Mouse (Mus musculus): ENCODE measurements at regions not wholly inside any gene's neighbourhood (a gene's known extent, or its start where the extent isn't known, plus 50 kb on each side); places are given as distances from the start of the nearest gene placed in this dataset.

- no peak overlapping the region for H3K4me3 ChIP-seq
- no peaks in the 10 kb centered on the region for H3K27me3 ChIP-seq
- no peak overlapping the region for H3K27ac ChIP-seq
- no peak for ATAC-seq (ENCODE audit: insufficient number of reproducible peaks, insufficient read depth, low FRiP score, low TSS enrichment)
- H3K9me3 ChIP-seq: no peaks in the 10 kb centered on the region
- no peaks in the 10 kb centered on the region for H3K36me3 ChIP-seq
- no peaks in the 10 kb centered on the region for H3K4me1 ChIP-seq
- no peak overlapping the region for H3K9ac ChIP-seq
- 56% methylated on average over 15 of the region's 15 CpGs for WGBS
- H3K4me2 ChIP-seq (replicated peaks): no peak overlapping the region
Observed at GRCm38 (mm10) chr8:64412488-64413188, 206.6 kb upstream of the Tll1 start.

- Histone ChIP-seq H3K27me3 (no peaks in the 10 kb centered on the region), H3K4me2 (replicated peaks) (no peak overlapping the region), H3K27ac (no peak overlapping the region), H3K36me3 (no peaks in the 10 kb centered on the region), H3K4me3 (no peak overlapping the region), H3K9me3 (no peaks in the 10 kb centered on the region), H3K4me1 (0 out of 2 replicates have a peak, but pooled peaks cover 5% of the 10 kb centered on the region), H3K9ac (no peak overlapping the region)
- 22% methylated on average over 9 of the region's 9 CpGs for WGBS
- ATAC-seq (ENCODE audit: insufficient number of reproducible peaks, insufficient read depth, low FRiP score, low TSS enrichment): no peak; the same call in 1 of the 2 replicates
Observed at GRCm38 (mm10) chr8:64406775-64407490, 200.9 kb upstream of the Tll1 start.

- H3K9me3 ChIP-seq: no peaks in the 10 kb centered on the region
- H3K9ac ChIP-seq: no peak overlapping the region
- no peak overlapping the region for H3K27ac ChIP-seq
- no peak overlapping the region for H3K4me2 ChIP-seq (replicated peaks)
- H3K27me3 ChIP-seq: no peaks in the 10 kb centered on the region
- ATAC-seq (ENCODE audit: insufficient number of reproducible peaks, insufficient read depth, low FRiP score, low TSS enrichment): no peak
- no peaks in the 10 kb centered on the region for H3K4me1 ChIP-seq
- WGBS: 60% methylated on average over 3 of the region's 3 CpGs
- no peak overlapping the region for H3K4me3 ChIP-seq
- no peaks in the 10 kb centered on the region for H3K36me3 ChIP-seq
Observed at GRCm38 (mm10) chr8:64399554-64399953, 193.5 kb upstream of the Tll1 start.

GRCm38 (mm10) chr8:64397876-64398275 lies 191.8 kb upstream of the Tll1 start:
- no peaks in the 10 kb centered on the region for H3K4me1 ChIP-seq
- H3K27me3 ChIP-seq: no peaks in the 10 kb centered on the region
- no peaks in the 10 kb centered on the region for H3K36me3 ChIP-seq
- 47% methylated on average over 4 of the region's 4 CpGs for WGBS
- no peak overlapping the region for H3K4me3 ChIP-seq
- ATAC-seq (ENCODE audit: insufficient number of reproducible peaks, insufficient read depth, low FRiP score, low TSS enrichment): no peak
- H3K9ac ChIP-seq: no peak overlapping the region
- no peak overlapping the region for H3K27ac ChIP-seq
- no peak overlapping the region for H3K4me2 ChIP-seq (replicated peaks)
- no peaks in the 10 kb centered on the region for H3K9me3 ChIP-seq

GRCm38 (mm10) chr8:64395816-64396215 lies 189.7 kb upstream of the Tll1 start:
- Histone ChIP-seq H3K27me3 (no peaks in the 10 kb centered on the region), H3K4me2 (replicated peaks) (no peak overlapping the region), H3K36me3 (no peaks in the 10 kb centered on the region), H3K4me3 (no peak overlapping the region), H3K9me3 (no peaks in the 10 kb centered on the region), H3K9ac (no peak overlapping the region), H3K4me1 (no peaks in the 10 kb centered on the region), H3K27ac (no peak overlapping the region)
- WGBS: 92% methylated on average over 5 of the region's 5 CpGs
- no peak for ATAC-seq (ENCODE audit: insufficient number of reproducible peaks, insufficient read depth, low FRiP score, low TSS enrichment)

GRCm38 (mm10) chr8:64389488-64389887 lies 183.4 kb upstream of the Tll1 start:
- Histone ChIP-seq H3K27ac (no peak overlapping the region), H3K9ac (no peak overlapping the region), H3K36me3 (no peaks in the 10 kb centered on the region), H3K4me2 (replicated peaks) (no peak overlapping the region), H3K4me3 (no peak overlapping the region), H3K4me1 (no peaks in the 10 kb centered on the region), H3K27me3 (no peaks in the 10 kb centered on the region), H3K9me3 (no peaks in the 10 kb centered on the region)
- WGBS: 54% methylated on average over 5 of the region's 5 CpGs
- no peak for ATAC-seq (ENCODE audit: insufficient number of reproducible peaks, insufficient read depth, low FRiP score, low TSS enrichment)

GRCm38 (mm10) chr8:64388299-64388698 lies 182.2 kb upstream of the Tll1 start:
- WGBS: 92% methylated on average over 2 of the region's 2 CpGs
- H3K4me2 ChIP-seq (replicated peaks): no peak overlapping the region
- no peaks in the 10 kb centered on the region for H3K9me3 ChIP-seq
- no peak overlapping the region for H3K27ac ChIP-seq
- H3K4me1 ChIP-seq: no peaks in the 10 kb centered on the region
- H3K27me3 ChIP-seq: no peaks in the 10 kb centered on the region
- H3K4me3 ChIP-seq: no peak overlapping the region
- H3K36me3 ChIP-seq: no peaks in the 10 kb centered on the region
- no peak overlapping the region for H3K9ac ChIP-seq
- no peak for ATAC-seq (ENCODE audit: insufficient number of reproducible peaks, insufficient read depth, low FRiP score, low TSS enrichment)

- Histone ChIP-seq H3K9me3 (no peaks in the 10 kb centered on the region), H3K4me3 (no peak overlapping the region), H3K36me3 (no peaks in the 10 kb centered on the region), H3K4me2 (replicated peaks) (no peak overlapping the region), H3K27me3 (no peaks in the 10 kb centered on the region), H3K4me1 (no peaks in the 10 kb centered on the region), H3K27ac (no peak overlapping the region), H3K9ac (no peak overlapping the region)
- WGBS: 75% methylated on average over 9 of the region's 9 CpGs
- ATAC-seq (ENCODE audit: insufficient number of reproducible peaks, insufficient read depth, low FRiP score, low TSS enrichment): no peak
Observed at GRCm38 (mm10) chr8:64379732-64380349, 173.8 kb upstream of the Tll1 start.

- H3K36me3 ChIP-seq: no peaks in the 10 kb centered on the region
- no peak overlapping the region for H3K27ac ChIP-seq
- H3K9me3 ChIP-seq: no peaks in the 10 kb centered on the region
- no peak for ATAC-seq (ENCODE audit: insufficient number of reproducible peaks, insufficient read depth, low FRiP score, low TSS enrichment)
- H3K4me1 ChIP-seq: no peaks in the 10 kb centered on the region
- H3K27me3 ChIP-seq: no peaks in the 10 kb centered on the region
- H3K9ac ChIP-seq: no peak overlapping the region
- H3K4me3 ChIP-seq: no peak overlapping the region
- WGBS: 55% methylated on average over 2 of the region's 2 CpGs
- no peak overlapping the region for H3K4me2 ChIP-seq (replicated peaks)
Observed at GRCm38 (mm10) chr8:64377830-64378229, 171.8 kb upstream of the Tll1 start.

- Histone ChIP-seq H3K27me3 (no peaks in the 10 kb centered on the region), H3K9me3 (no peaks in the 10 kb centered on the region), H3K9ac (no peak overlapping the region), H3K4me2 (replicated peaks) (no peak overlapping the region), H3K36me3 (no peaks in the 10 kb centered on the region), H3K4me3 (no peak overlapping the region), H3K4me1 (no peaks in the 10 kb centered on the region), H3K27ac (no peak overlapping the region)
- 80% methylated on average over 4 of the region's 4 CpGs for WGBS
- ATAC-seq (ENCODE audit: insufficient number of reproducible peaks, insufficient read depth, low FRiP score, low TSS enrichment): no peak
Observed at GRCm38 (mm10) chr8:64375509-64375908, 169.4 kb upstream of the Tll1 start.

- Histone ChIP-seq H3K9ac (no peak overlapping the region), H3K9me3 (no peaks in the 10 kb centered on the region), H3K36me3 (no peaks in the 10 kb centered on the region), H3K27me3 (no peaks in the 10 kb centered on the region), H3K4me2 (replicated peaks) (no peak overlapping the region), H3K4me1 (peaks cover 5% of the 10 kb centered on the region), H3K4me3 (no peak overlapping the region), H3K27ac (no peak overlapping the region)
- 68% methylated on average over 5 of the region's 5 CpGs for WGBS
- ATAC-seq (ENCODE audit: insufficient number of reproducible peaks, insufficient read depth, low FRiP score, low TSS enrichment): no peak
Observed at GRCm38 (mm10) chr8:64374980-64375379, 168.9 kb upstream of the Tll1 start.

- 18% methylated on average over 6 of the region's 6 CpGs for WGBS
- no peak overlapping the region for H3K9ac ChIP-seq
- no peak for ATAC-seq (ENCODE audit: insufficient number of reproducible peaks, insufficient read depth, low FRiP score, low TSS enrichment)
Observed at GRCm38 (mm10) chr8:64369973-64370372, 163.9 kb upstream of the Tll1 start.

More at GRCm38 (mm10) chr8:64369973-64370372, 163.9 kb upstream of the Tll1 start:
- no peak overlapping the region for H3K4me2 ChIP-seq (replicated peaks)
- no peak overlapping the region for H3K27ac ChIP-seq
- no peaks in the 10 kb centered on the region for H3K27me3 ChIP-seq
- no peaks in the 10 kb centered on the region for H3K36me3 ChIP-seq
- H3K4me3 ChIP-seq: no peak overlapping the region
- H3K4me1 ChIP-seq: peaks cover 9% of the 10 kb centered on the region
- H3K9me3 ChIP-seq: no peaks in the 10 kb centered on the region

All from embryonic facial prominence, embryonic 12.5 days (tissue).